Mouse (Mus musculus) brain, embryonic 18.5 days (tissue): ENCODE results near the gene A2ml1.
A peak's percentile ranks its signal among the peaks of the same experiment; 100 is the strongest.

Experiments used
- DNase-seq: peaks from one replicate; pipeline ENCODE4 v3.0.0-alpha.2; 2012; ENCODE audit warnings: low read depth, low spot score

Gene A2ml1

DNA sequence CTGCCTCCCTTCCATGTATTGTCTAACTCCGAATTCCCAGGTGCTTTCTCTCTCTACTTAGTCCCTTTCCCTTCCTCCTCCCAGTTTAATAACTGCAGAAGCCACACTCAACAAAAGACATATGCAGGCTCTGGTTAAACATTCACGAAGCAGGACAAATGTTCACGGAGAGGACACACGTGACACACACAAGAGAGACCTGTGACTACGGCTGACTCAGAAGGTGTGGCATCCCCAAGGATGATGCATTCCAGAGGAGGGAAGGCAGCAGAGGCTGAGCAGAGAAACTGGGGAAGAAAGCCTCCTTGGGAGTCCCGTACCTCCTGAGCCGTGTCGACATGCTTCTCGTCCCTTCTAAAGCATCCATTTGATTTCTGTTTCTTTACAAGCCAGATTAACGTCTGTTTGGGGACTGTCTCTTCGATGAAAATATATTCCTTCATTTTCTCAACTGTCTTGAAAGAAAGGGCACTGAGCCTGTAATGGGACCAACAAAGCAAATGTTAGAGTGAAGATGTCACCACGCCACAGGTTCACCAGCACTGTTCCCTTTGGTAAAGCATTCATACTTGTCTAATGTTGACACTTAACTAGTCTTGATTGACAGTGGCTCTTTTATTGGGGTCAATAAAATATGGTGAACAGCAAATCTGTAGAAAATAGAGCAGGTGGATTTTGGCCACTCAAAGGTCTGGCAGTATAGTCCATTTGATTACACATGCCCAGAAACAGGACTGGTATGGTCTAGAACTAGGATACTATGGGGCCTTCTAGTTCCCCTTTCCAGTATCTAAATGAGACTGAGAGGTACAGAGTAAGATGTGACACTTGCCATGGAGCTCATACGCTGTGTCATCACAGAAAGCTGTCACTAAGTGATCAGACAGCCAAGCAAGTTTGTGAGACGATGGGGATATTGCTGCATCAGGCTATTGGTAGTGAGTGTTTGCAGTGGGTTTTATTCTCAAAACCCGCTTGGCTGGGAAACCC lies 31.6 kb downstream of the A2ml1 start:
- no peak for DNase-seq

DNA sequence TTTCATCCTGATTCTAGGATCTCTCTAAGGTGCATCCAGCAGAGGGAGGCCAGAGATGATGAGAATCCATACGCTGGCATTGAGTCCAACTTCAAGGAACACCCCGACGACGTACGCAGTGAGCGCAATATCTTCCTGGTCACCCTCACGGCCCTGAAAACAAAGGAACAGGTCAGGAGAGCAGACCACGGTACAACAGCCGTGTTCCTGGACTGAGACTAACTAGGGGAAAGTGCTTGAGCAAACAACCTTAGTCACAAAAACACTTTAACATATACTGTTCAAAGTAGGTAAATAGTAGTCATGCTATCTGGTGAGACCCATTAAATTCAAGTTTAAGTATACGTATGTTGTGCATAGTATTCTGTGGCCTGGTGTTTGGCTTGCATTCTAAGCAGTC lies 32.9 kb downstream of the A2ml1 start:
- no peak for DNase-seq

DNA sequence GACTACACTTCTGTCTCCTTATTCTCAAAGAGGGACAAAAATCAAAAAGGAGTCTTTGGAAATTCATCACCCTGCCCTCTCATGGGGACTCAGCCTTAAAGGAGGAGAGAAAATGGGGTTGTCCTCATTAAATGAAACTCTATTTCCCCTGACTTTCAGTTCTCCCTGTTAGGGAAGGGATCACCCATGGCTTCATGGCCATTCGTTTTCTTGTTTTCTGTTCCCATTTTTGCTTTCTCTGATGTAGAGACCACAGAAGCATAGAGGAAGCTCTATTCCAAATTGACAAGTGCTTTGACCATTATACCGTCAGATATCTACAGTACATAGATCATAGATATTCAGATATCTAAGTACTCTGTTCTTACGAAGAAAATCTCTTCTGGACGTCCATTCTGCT lies 36.0 kb downstream of the A2ml1 start:
- DNase-seq, result no peak

DNA sequence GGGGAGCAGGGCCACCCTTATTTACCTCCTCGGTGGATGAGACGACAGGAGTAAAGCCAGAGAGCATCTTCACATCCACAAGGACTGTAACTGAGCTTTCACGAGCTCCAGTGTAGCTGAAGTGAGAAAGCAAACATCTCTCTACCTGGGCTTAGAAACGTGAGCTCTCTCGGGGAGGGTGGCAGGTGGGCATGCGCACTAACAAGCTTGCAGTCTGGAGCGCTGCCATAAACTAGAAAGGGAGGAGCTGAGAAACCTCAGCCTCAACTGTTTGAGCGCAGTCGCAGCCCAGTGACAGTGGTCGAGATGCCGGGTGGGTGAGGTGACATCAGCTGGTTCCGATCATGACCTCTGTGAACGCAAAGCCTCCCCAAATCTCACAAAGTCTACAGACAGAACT lies 38.2 kb downstream of the A2ml1 start:
- no peak for DNase-seq

DNA sequence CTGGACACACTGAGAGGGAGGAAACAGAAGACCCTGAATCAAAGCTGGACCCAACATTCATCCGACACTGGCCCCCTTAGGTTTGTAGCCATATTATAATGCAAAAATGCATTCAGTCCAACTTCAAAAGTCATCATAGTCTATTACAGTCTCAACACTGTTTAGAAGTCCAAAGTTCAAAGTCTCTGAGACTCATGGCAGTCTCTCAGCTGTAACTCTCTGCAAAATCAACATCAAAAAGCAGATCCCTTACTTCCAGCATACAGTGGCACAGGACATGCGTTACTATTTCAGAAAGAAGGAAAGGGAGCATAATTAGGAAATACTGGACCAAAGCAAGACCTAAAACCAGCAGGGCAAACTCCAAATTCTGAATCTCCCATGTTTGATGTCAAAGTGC lies 46.2 kb downstream of the A2ml1 start:
- no peak for DNase-seq

DNA sequence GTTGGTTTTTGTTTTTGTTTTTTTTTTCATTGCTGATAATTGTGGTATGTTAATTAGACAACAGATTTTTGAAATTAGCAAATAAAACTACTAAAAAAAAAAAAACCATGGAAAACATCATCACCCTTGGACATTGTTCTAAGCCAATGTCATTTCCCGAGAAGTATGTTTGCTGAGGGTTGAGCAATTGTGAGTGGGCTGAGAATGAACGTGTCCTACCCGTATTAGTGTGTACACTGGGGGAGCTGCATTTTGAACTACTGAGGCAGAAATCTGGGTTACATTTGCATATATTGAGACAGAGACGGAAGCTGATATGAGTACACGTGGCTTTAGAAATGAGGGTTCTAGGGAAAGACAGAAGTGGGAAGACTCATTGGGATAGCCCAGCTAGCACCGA lies 48.1 kb downstream of the A2ml1 start:
- DNase-seq, result no peak

DNA sequence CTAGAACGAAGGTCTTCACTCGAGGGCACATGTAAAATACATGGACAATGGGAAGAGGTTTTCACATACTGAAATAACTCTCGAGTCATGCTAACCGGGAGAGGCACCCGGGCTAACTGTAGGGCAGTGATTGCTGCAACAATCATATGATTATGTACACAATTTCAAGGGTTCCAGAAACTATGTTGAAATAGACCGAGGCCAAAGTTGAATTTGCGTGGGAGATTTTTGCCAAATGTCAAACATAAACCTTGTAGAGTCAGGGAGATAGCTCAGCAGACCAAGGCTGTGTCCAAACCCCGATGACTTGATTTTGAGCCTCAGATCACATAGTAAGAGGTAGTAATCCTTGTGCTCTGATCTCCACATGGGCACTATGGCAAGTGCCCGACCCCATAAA lies 48.7 kb downstream of the A2ml1 start:
- DNase-seq, result no peak

DNA sequence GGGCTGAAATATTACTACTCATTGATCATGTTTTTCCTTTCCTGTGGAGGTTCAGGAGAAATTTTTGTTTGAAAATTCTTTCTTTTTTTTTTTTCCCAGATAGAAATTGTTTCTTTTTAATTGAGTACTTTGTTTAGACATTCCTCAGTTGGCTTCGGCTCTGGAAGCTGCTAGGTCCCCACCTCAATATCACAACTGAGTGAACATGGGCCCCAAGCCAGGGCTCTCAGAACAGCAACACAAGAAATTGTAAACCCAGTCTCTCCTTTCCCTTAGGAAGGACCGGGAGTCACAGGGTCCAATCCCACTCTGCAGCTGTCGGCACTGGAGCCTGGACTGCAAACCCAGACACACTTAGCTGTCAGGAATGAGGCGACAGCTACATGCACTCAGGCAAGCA lies 52.9 kb downstream of the A2ml1 start:
- DNase-seq, result no peak

DNA sequence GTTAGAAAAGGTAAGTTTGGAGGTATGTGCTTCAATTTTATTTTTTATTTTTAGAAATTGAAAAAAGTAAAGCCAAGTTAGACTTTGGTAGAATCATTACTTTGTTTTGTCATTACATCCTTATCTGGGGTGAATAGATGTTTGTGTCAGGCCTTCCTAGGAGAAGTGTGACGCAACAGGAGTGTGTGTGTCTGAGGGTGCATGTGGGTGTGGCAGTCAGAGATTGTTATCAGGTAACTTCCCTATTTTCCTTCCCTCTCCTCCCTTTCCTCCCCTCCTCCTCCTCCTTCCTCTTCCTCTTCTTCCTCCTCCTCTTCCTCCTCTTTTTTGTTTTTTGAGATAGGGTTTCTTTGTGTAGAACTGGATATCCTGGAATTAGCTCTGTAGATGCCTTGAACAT lies 54.3 kb downstream of the A2ml1 start:
- no peak for DNase-seq

DNA sequence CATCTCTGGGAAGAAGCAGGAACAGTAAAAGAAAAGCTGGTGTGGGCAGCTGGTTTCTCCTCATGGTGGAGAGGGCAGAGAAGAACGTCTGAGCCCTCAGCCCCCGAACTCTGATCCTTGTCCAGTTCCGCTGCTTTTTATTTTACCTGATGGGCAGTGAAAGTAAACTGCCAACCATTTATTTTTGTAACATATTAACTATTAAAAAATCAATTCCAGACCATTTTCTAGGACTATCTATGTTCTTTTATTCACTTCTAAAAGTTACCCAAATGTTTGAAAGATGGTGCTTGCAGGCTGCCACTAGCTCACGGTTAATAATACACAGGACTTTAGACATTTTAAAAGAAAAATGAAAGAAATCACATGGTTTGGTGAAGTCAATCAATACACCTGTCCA lies 54.8 kb downstream of the A2ml1 start, which contains the start of gene Pzp:
Pzp (minus strand) TSS at position 120 of the 400 bp plus-strand sequence.
- DNase-seq, result no peak

DNA sequence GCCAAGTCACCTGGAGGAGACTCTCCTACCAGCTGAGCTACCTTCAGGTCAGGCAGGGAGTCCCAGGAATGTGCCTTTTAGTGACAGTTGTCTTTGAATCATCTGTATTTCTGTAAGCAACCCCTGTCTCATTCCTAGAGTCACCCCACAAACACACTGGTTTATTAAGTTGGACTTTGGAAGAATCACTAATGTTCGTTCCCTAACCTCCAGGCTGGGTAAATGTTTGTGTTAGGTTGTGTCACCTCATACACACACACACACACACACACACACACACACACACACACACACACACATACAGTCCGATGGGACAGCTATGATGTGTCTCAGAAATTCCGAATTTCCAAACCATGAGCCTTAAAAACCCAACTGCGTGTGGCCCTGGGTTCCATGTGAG lies 55.6 kb downstream of the A2ml1 start:
- no peak for DNase-seq

DNA sequence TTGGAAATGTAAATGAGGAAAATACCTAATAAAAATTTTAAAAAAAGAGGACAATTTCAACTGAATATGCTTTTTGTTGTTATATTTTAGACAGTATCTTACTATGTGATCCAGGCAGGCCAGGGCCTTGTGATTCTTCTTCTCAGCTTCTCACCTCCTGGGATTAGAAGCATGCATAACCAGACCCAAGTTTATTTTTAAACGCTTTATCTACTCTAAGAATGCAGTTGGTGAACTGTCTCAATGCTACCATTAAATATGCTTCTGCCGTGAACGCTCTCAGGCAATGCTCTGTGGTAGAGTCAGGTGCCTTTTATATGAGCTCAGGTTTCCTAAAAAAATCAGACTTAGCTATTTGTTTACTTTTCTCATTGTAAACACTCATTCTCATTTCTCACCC lies 58.0 kb downstream of the A2ml1 start:
- DNase-seq, result no peak

DNA sequence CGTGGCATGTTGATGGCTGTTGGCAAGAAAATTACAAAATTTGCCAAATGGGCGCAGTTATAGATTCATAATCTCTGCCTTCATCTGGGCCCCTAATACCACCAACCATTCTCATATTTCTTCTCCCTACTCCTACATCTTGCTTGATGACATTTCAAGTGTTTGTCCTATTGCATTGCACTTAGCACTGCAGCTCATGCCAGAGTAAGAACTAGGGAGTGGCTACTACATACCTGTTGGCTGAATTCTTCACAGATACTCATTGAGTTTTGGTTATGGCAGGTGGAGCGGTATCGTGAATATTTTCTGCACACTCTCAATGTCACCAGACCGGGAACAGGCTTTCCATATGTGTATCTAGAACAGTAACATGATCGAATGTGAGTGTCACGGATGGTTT lies 62.2 kb downstream of the A2ml1 start:
- no peak for DNase-seq

DNA sequence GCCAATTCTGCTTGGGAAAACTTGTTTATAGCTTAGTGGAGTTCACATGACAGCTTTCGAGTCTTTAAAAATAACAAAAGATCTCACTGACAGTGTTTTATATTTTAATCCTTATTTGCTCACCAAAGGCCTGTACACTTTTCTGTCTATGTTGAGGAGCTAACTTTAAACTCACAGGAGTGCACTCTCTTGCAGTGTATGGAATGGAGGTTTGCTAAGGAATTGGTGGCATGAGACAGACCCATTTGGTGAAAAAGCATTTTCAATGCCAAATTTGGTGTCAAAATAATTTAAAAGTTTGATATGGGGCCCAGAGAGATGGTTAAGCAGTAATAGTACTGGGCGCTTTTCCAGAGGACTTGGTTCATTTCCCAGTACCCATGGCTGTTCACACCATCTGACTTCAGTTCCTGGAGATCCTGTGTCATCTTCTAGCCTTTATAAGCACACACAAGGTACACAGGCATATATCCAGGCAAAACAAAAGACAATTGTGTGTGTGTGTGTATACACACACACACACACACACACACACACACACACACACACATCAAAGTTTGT lies 75.7 kb downstream of the A2ml1 start:
- DNase-seq, result peak; percentile 16

DNA sequence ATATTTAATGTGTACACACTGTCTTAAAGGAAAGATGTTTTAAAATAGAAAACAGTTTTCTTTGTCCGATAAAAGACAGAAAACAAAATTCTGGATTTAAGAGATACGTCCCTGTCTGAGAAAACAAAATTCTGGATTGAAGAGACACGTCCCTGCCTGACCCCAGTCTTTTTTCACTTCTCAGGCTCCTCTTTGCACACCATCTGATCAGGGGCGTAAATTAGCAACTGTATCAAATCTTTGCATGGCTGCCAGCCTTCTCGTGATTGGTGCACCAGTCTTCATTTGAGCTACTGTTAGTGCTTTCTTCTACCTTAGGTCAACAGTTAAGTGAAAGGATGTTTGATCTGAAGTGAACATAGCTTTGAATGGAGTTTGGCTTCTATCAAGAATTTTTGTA lies 76.7 kb downstream of the A2ml1 start:
- no peak for DNase-seq

DNA sequence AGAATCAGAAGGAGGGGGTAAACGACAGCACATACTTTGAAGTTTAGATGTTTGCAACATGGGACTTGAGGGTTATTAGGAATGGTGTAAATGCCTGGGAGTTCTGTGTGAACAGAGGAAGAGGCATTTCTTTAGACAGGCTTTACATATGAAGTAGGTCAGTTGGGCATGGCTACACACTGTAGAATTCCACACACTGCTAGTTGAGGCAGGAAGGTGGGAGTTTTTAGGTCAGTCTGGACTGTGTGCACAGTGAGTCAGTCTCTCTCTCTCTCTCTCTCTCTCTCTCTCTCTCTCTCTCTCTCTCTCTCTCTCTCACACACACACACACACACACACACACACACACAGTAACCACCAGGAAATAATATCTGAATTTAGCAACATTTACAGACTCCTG lies 86.1 kb downstream of the A2ml1 start:
- no peak for DNase-seq

DNA sequence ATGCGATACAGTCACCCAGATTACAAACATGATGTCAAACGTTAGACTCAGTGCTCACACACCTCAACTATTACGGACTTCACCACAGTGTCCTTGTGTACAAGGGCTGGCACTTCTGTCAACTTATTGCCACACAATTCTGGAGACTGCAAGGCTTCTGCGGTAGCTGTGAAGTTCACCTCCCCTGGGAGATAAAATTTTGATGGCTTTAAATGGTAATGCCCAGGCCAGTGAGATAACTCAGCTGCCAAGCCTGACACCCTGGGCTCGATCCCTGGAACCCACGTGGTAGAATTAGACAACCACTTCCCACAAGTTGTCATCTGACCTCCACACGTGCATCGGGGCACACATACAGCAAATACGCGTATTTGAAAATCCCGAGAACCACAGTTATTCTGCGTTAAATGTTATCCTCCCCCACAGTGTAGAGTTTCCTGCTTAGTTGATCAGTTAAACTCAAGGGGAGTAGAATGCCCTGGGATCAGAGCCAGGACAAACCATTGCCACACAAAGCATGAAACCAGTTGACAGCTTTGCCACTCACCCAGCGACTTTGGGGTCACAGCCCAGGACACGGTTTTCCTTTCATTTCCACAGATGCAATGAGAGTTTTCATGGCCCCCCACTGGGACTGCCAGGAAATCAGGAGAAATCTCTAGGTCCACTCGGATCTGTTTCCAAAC lies 86.6 kb downstream of the A2ml1 start:
- DNase-seq, result no peak

DNA sequence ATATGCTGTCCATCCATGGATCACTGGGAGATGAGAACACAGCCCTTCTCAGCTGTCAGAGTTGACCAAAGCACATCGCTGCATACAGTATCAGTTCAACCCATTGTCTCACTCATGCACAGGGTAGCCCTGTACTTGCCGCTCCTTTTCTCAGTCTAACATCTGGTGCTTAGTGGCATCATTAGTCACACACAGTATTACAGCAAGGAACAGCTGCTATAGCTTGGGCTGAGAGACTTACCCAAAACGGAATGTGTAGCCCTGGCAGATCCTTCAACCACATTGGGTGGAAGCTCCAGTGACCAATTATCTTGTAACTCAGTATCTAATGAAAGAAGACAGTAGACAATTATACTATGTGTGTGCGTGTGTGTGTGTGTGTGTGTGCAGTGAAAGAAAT lies 89.5 kb downstream of the A2ml1 start:
- no peak for DNase-seq

DNA sequence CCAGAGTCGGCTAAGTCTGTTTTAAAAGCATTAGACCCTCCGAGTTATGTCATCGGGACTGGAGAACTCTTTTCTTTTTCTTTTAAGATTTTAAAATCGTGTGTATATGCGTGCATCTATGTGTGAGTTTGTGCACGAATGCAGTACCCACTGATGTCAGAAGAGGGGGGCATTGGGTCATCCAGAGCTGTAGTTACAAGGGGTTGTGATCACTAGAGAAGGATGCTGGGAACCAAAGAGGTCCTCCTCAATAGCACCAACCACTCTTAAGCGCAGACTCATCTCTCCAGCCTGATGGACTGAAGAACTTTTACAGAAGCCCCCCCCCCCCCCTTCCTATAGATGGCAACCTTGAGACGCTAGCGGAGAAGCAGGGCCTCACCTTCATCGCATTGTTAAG lies 91.3 kb downstream of the A2ml1 start:
- DNase-seq, result no peak
